Mouse (Mus musculus) embryonic stem cell, embryonic (primary cell): ENCODE measurements around the gene BC029722.

Experiments used
- CTCF ChIA-PET, 4 experiments: fragments of 300-600 bp in 2 of 4; fragments of 350-600 bp in 2 of 4; sonication (Branson Sonifier 250); formaldehyde crosslinking; loops; one replicate each; lab custom pipeline; 2022; ENCODE audit warnings: inconsistent platforms in 2 of 4; lab: Charles Lee
- POLR2A ChIA-PET, 4 experiments: fragments of 300-600 bp in 2 of 4; fragments of 350-600 bp in 2 of 4; sonication (Branson Sonifier 250); formaldehyde crosslinking; loops; one replicate each; lab custom pipeline; 2022; ENCODE audit warnings: antibody characterized with exemption in 4 of 4, inconsistent platforms in 1 of 4; lab: Charles Lee

The BC029722 gene

GRCm38 (mm10) chr2:155830841-155831240 is 11.6 kb upstream of the BC029722 start:
- ChIA-PET CTCF (interaction anchor here in 3 of 4 experiments (0.6 to 2.1 kb wide), 4 partner anchors 11 to 115 kb away, joined by 3 to 8 read pairs (median 6); no protein-coding TSS in a partner anchor), POLR2A (interaction anchor here in 2 of 4 experiments (1.0 to 1.6 kb wide), 3 partner anchors 10 to 18 kb away, joined by 3 to 5 read pairs (median 4); partner anchors contain the start of gene BC029722 (in 1 of the 2))

- POLR2A ChIA-PET, result interaction anchor here (0.6 to 2.9 kb wide), 36 partner anchors 8 to 445 kb away, joined by 3 to 15 read pairs (median 4); partner anchors contain the start of genes Cep250 (in 2 of the 4), BC029722 (in 1 of the 4), Cpne1 (in 1 of the 4) and Fam83c (in 1 of the 4)
- CTCF ChIA-PET, result interaction anchor here in 3 of 4 experiments (0.5 to 1.9 kb wide), 7 partner anchors 8 to 390 kb away, joined by 3 to 8 read pairs (median 4); partner anchors contain the start of gene BC029722 (in 1 of the 3)
Observed at GRCm38 (mm10) chr2:155826630-155827424, 7.6 kb upstream of the BC029722 start, which contains the start of gene Eif6. Gene Eif6, minus strand, starts transcription at chr2:155826925.

- ChIA-PET CTCF (interaction anchor here in 3 of 4 experiments (0.5 to 1.9 kb wide), 6 partner anchors 13 to 391 kb away, joined by 3 to 8 read pairs (median 4); no protein-coding TSS in a partner anchor), POLR2A (interaction anchor here (0.6 to 2.9 kb wide), 35 partner anchors 8 to 444 kb away, joined by 3 to 15 read pairs (median 4); partner anchors contain the start of genes Cep250 (in 2 of the 4), Cpne1 (in 1 of the 4), Fam83c (in 1 of the 4) and Gm15557 (in 1 of the 4))
Observed at GRCm38 (mm10) chr2:155825904-155826629, 6.8 kb upstream of the BC029722 start.

- CTCF ChIA-PET, result no interaction called here
- POLR2A ChIA-PET, result interaction anchor here in 1 of 4 experiments (0.7 to 1.3 kb wide), 4 partner anchors 10 to 251 kb away, joined by 3 to 4 read pairs (median 3); no protein-coding TSS in a partner anchor
Observed at GRCm38 (mm10) chr2:155823722-155824121, 4.5 kb upstream of the BC029722 start.

- ChIA-PET CTCF (interaction anchor here in 1 of 4 experiments (1.0 kb wide), 1 partner anchor 13 kb away, joined by 3 read pairs; no protein-coding TSS in a partner anchor), POLR2A (interaction anchor here in 2 of 4 experiments (0.5 to 4.2 kb wide), 5 partner anchors 10 to 210 kb away, joined by 3 to 16 read pairs (median 4); no protein-coding TSS in a partner anchor)
Observed at GRCm38 (mm10) chr2:155820779-155821178, 1.6 kb upstream of the BC029722 start.

- POLR2A ChIA-PET, result interaction anchor here in 2 of 4 experiments (0.6 to 4.2 kb wide), 34 partner anchors 8 to 460 kb away, joined by 3 to 16 read pairs (median 4); partner anchors contain the start of genes Cep250 (in 2 of the 2), Acss2 (in 1 of the 2), Cpne1 (in 1 of the 2) and Fam83c (in 1 of the 2)
- CTCF ChIA-PET, result interaction anchor here (0.5 to 1.4 kb wide), 11 partner anchors 8 to 1233 kb away, joined by 3 to 6 read pairs (median 3); partner anchors contain the start of genes Acss2 (in 2 of the 4), Ggt7 (in 2 of the 4), 6430550D23Rik (in 1 of the 4) and Ergic3 (in 1 of the 4)
Observed at GRCm38 (mm10) chr2:155819449-155820251, 424 bp upstream of the BC029722 start.

GRCm38 (mm10) chr2:155818596-155819391 is 432 bp downstream of the BC029722 start:
- CTCF ChIA-PET, result interaction anchor here (0.5 to 1.4 kb wide), 13 partner anchors 9 to 1232 kb away, joined by 3 to 8 read pairs (median 3); partner anchors contain the start of genes Acss2 (in 2 of the 4), Ggt7 (in 2 of the 4), 6430550D23Rik (in 1 of the 4) and Ergic3 (in 1 of the 4)
- POLR2A ChIA-PET, result interaction anchor here in 3 of 4 experiments (0.7 to 4.2 kb wide), 35 partner anchors 7 to 461 kb away, joined by 3 to 16 read pairs (median 4); partner anchors contain the start of genes Acss2 (in 1 of the 3), Cep250 (in 1 of the 3), Cpne1 (in 1 of the 3) and Eif6 (in 1 of the 3)

- ChIA-PET CTCF (no interaction called here), POLR2A (interaction anchor here in 3 of 4 experiments (0.7 to 1.8 kb wide), 8 partner anchors 8 to 42 kb away, joined by 3 to 6 read pairs (median 4); partner anchors contain the start of gene Eif6 (in 2 of the 3))
Observed at GRCm38 (mm10) chr2:155817301-155818245, 1.7 kb downstream of the BC029722 start.

- ChIA-PET POLR2A (interaction anchor here in 2 of 4 experiments (0.8 to 2.8 kb wide), 4 partner anchors 10 to 141 kb away, joined by 3 to 12 read pairs (median 4); partner anchors contain the start of genes Eif6 (in 2 of the 2) and Cep250 (in 1 of the 2)), CTCF (interaction anchor here in 1 of 4 experiments (0.6 to 0.9 kb wide), 2 partner anchors 13 to 54 kb away, joined by 3 to 6 read pairs; no protein-coding TSS in a partner anchor)
Observed at GRCm38 (mm10) chr2:155816179-155816578, 3.0 kb downstream of the BC029722 start.

- POLR2A ChIA-PET, result interaction anchor here in 1 of 4 experiments (1.1 to 2.8 kb wide), 2 partner anchors 12 to 23 kb away, joined by 3 to 12 read pairs; partner anchors contain the start of gene Eif6
- CTCF ChIA-PET, result interaction anchor here in 1 of 4 experiments (0.9 kb wide), 1 partner anchor 12 kb away, joined by 3 read pairs; no protein-coding TSS in a partner anchor
Observed at GRCm38 (mm10) chr2:155814829-155815228, 4.4 kb downstream of the BC029722 start.

- POLR2A ChIA-PET, result interaction anchor here in 1 of 4 experiments (0.9 to 1.8 kb wide), 3 partner anchors 11 to 263 kb away, joined by 3 to 4 read pairs (median 4); no protein-coding TSS in a partner anchor
- CTCF ChIA-PET, result interaction anchor here in 3 of 4 experiments (0.6 to 1.6 kb wide), 6 partner anchors 10 to 324 kb away, joined by 3 to 5 read pairs (median 4); no protein-coding TSS in a partner anchor
Observed at GRCm38 (mm10) chr2:155812637-155813036, 6.6 kb downstream of the BC029722 start.

GRCm38 (mm10) chr2:155811821-155812396 is 7.3 kb downstream of the BC029722 start:
- CTCF ChIA-PET, result interaction anchor here in 3 of 4 experiments (0.6 to 1.6 kb wide), 7 partner anchors 9 to 323 kb away, joined by 3 to 5 read pairs (median 4); no protein-coding TSS in a partner anchor
- POLR2A ChIA-PET, result interaction anchor here in 1 of 4 experiments (1.2 to 3.3 kb wide), 2 partner anchors 8 to 19 kb away, joined by 3 to 16 read pairs; partner anchors contain the start of gene BC029722

- POLR2A ChIA-PET, result interaction anchor here in 3 of 4 experiments (0.7 to 3.3 kb wide), 9 partner anchors 9 to 302 kb away, joined by 3 to 16 read pairs (median 4); partner anchors contain the start of genes BC029722 (in 2 of the 3), Cep250 (in 1 of the 3), Cpne1 (in 1 of the 3) and Eif6 (in 1 of the 3)
- CTCF ChIA-PET, result interaction anchor here (0.9 to 1.7 kb wide), 5 partner anchors 39 to 182 kb away, joined by 3 to 4 read pairs (median 4); no protein-coding TSS in a partner anchor
Observed at GRCm38 (mm10) chr2:155809620-155810019, 9.6 kb downstream of the BC029722 start.
